Mouse (Mus musculus) fibroblast of lung, adult 2 months (primary cell): ENCODE results near the gene Gm21748.
"Not testable (repeated sequence)": the region's sequence is repeated elsewhere in the genome, so short reads cannot be mapped to it uniquely, and the experiment has no call there.

ENCODE experiments used
- DNase-seq: peaks from one replicate; pipeline ENCODE4 v3.0.0-alpha.2; 2011; ENCODE audit warnings: low read depth

Gene Gm21748

DNA sequence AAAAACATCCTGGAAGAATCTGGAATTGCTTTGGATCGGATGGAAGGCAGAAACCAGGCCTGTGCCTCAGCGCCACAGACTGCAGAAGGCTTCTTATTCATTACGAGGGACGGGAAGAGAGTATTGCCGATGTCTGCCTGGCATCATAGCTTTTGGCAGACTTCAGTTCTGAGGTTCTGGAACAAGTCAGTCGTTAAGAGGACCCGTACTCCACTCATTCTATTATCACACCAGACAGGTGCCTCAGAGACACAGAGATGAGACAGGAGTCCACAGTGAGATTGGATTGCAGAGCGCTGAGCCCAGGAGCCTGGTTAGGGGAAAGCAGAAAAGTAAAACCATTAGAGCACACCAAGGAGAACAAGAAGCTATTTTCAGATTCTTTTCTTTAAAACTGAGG lies at the start of gene Gm21748:
Gm21748 (minus strand) TSS at position 101 of the 400 bp plus-strand sequence.
- DNase-seq = not testable (repeated sequence)
